Mouse (Mus musculus) mature B cell (primary cell): Measurements from ENCODE around the gene Taok3.
"Not testable (repeated sequence)": the region's sequence is repeated elsewhere in the genome, so short reads cannot be mapped to it uniquely, and the experiment has no call there.

ENCODE experiments used
- in situ Hi-C: fragments of 300-500 bp; cut with MboI; formaldehyde crosslinking; loops from 2 replicates; pipeline ENCODE4 v1.14.3; 2019

Taok3 gene

GRCm38 (mm10) chr5:117292547-117292946 lies 172.6 kb downstream of the Taok3 start:
- in situ Hi-C loops, result no loop called here

GRCm38 (mm10) chr5:117293776-117294175 lies 173.8 kb downstream of the Taok3 start:
- in situ Hi-C loops, result not testable (repeated sequence)

- in situ Hi-C loops, result no loop called here
Observed at GRCm38 (mm10) chr5:117295011-117295410, 175.1 kb downstream of the Taok3 start.

- in situ Hi-C loops, result no loop called here
Observed at GRCm38 (mm10) chr5:117302899-117303298, 183.0 kb downstream of the Taok3 start.

- in situ Hi-C loops, result no loop called here
Observed at GRCm38 (mm10) chr5:117303691-117304579, 184.0 kb downstream of the Taok3 start.

GRCm38 (mm10) chr5:117304947-117305346 lies 185.0 kb downstream of the Taok3 start:
- in situ Hi-C loops, result no loop called here

GRCm38 (mm10) chr5:117305754-117306153 lies 185.8 kb downstream of the Taok3 start:
- in situ Hi-C loops, result no loop called here

- in situ Hi-C loops, result no loop called here
Observed at GRCm38 (mm10) chr5:117306826-117307225, 186.9 kb downstream of the Taok3 start.

- in situ Hi-C loops, result no loop called here
Observed at GRCm38 (mm10) chr5:117307699-117308098, 187.8 kb downstream of the Taok3 start.

GRCm38 (mm10) chr5:117313420-117313819 lies 193.5 kb downstream of the Taok3 start:
- in situ Hi-C loops, result no loop called here

- in situ Hi-C loops, result no loop called here
Observed at GRCm38 (mm10) chr5:117313909-117314308, 194.0 kb downstream of the Taok3 start.

- in situ Hi-C loops, result no loop called here
Observed at GRCm38 (mm10) chr5:117314587-117315428, 194.9 kb downstream of the Taok3 start.

- in situ Hi-C loops, result no loop called here
Observed at GRCm38 (mm10) chr5:117318741-117319629, 199.1 kb downstream of the Taok3 start, which contains the start of gene Vsig10. Gene Vsig10, plus strand, starts transcription at chr5:117319083.

- in situ Hi-C loops, result no loop called here
Observed at GRCm38 (mm10) chr5:117323751-117324150, 203.8 kb downstream of the Taok3 start.
